ENCODE assay signal across 21 mouse cellular contexts in genomic region chr12:75432400-75432799, GRCm38 (mm10). TPM values are rescaled to one million over a fixed set of nuclear protein-coding genes. Genes with fewer than 3 reads are reported as not detected.
DNase-seq lines count a peak whose midpoint lies in the region; TF ChIP-seq lines count a peak whose summit lies in the region.
"Not testable (repeated sequence)": the region's sequence is repeated elsewhere in the genome, so short reads cannot be mapped to it uniquely, and the experiment has no call there.
"Had no signal": no experiment of that assay in that cellular context is flagged by ENCODE, and none has a peak within 500 bp of the region (broad histone marks: within the 10 kb centered on the region; RNA-seq: fewer than 3 reads in every experiment).

No protein-coding gene starts in this region.

- DNase-seq in ES-CJ7 (ENCODE audit: low read depth, low spot score): peak; percentile 79
- peak; percentile 33 for DNase-seq in ES-E14 (ENCODE audit: low read depth, low spot score)
- peak; percentile 90 for DNase-seq in R1 (ENCODE audit: low read depth, low spot score)
- peak; percentile 22 for DNase-seq in WW6 (ENCODE audit: low read depth, low spot score)
- DNase-seq in ZHBTc4 (ENCODE audit: low read depth, low spot score): peak; percentile 80

- not testable (repeated sequence) for H3K4me3 ChIP-seq in ES-Bruce4 (ENCODE audit: low read depth, low read length); ES-E14 (ENCODE audit: insufficient read depth in 1 of 2, low read depth in 1 of 2, low read length in 2 of 2, poor library complexity in 1 of 2, severe bottlenecking in 1 of 2)

- H3K9me3 ChIP-seq in ES-Bruce4 (replicated peaks; ENCODE audit: control insufficient read depth, insufficient read depth, low read length, poor library complexity, severe bottlenecking); ES-E14 (ENCODE audit: control insufficient read depth, insufficient read depth, low read depth, low read length): not testable (repeated sequence)

- in situ Hi-C loops in ES-E14 (cut with MboI; ENCODE audit: low sequenced_read_pairs in 2 of 2, unreplicated experiment in 2 of 2): not testable (repeated sequence)

- H3K4me1 ChIP-seq in ES-Bruce4 (ENCODE audit: control insufficient read depth, insufficient read depth, low read length); ES-E14 (ENCODE audit: control insufficient read depth in 2 of 2, insufficient read depth in 2 of 2, low read length in 2 of 2, poor library complexity in 1 of 2): not testable (repeated sequence)

- not testable (repeated sequence) for H3K27me3 ChIP-seq in ES-Bruce4 (ENCODE audit: control insufficient read depth, insufficient read depth, low read length, poor library complexity, severe bottlenecking)

- peak; percentile 46; the same call in 1 of the 2 replicates for TF ChIP-seq EP300 in ES-Bruce4 (IDR thresholded peaks at IDR 0.05; ENCODE audit: insufficient read depth, low read depth, low read length)

- TF ChIP-seq POLR2A in ES-Bruce4 (IDR thresholded peaks at IDR 0.05; ENCODE audit: insufficient read depth, low read length): not testable (repeated sequence)

- not testable (repeated sequence) for H3K36me3 ChIP-seq in ES-Bruce4 (ENCODE audit: control insufficient read depth, insufficient read depth, low read length, poor library complexity, severe bottlenecking); ES-E14 (ENCODE audit: control insufficient read depth, insufficient read depth, low read length, poor library complexity, severe bottlenecking)

- not testable (repeated sequence) for H3K9ac ChIP-seq in ES-Bruce4 (ENCODE audit: low read depth, poor library complexity, severe bottlenecking); ES-E14 (ENCODE audit: insufficient read depth, low read depth, low read length, poor library complexity, severe bottlenecking)

- TF ChIP-seq CTCF in ES-Bruce4 (IDR thresholded peaks at IDR 0.05; ENCODE audit: low read depth, low read length): not testable (repeated sequence)

- H3K27ac ChIP-seq in ES-Bruce4 (ENCODE audit: insufficient read depth, low read length): not testable (repeated sequence)
- H3K27ac ChIP-seq in ES-E14 (ENCODE audit: insufficient read depth, low read depth, low read length, poor library complexity, severe bottlenecking): peak overlapping the region; percentile 32; the same call in 1 of the 2 replicates

RNA-seq across cellular contexts. Expression of gene Gphb5, which starts 15.8 kb away (rescaled TPM):
- polyA plus RNA-seq in ES-Bruce4 (2011; ENCODE audit: insufficient read depth, insufficient read length, low read depth, missing spikeins): not detected in 2 replicates
- total RNA-seq in ES-E14 (2012; rRNA removed): not detected in 2 replicates
- total RNA-seq: adrenal gland, adult 18-20 months; adrenal gland, adult 2 months; adrenal gland, adult 8-10 months; adrenal gland, postnatal 10 days; adrenal gland, postnatal 14 days; adrenal gland, postnatal 25 days; adrenal gland, postnatal 36 days; adrenal gland, postnatal 4 days; CH12.LX; G1E; MEL had no signal
- polyA plus RNA-seq: activated CD4-positive, CD25-positive, alpha-beta regulatory T cell, adult 4 months; adrenal gland, adult 2 months; C2C12; cerebellum, adult 2 months; G1E; Patski had no signal

Comparison
In these comparisons a context has a peak if more than half of its experiments do, and no peak if none do; other contexts are left out.
1. DNase-seq: peak in every context shown above with its lines; median percentile 90 in R1; 80 in ZHBTc4; 79 in ES-CJ7; 33 in ES-E14; 22 in WW6.